Mouse (Mus musculus) brain, embryonic 14.5 days (tissue): Measurements from ENCODE around the gene Gm17545.

Source experiments
- CTCF ChIP-seq: fragments of 200-500 bp; IDR thresholded peaks from 2 replicates; pipeline ENCODE4 v1.5.1; 2012; ENCODE audit warnings: inconsistent platforms, mild to moderate bottlenecking, moderate library complexity, borderline replicate concordance; ENCODE audit not compliant: insufficient read depth, insufficient read length; ENCODE audit errors: extremely low read depth
- POLR2A ChIP-seq: fragments of 200-500 bp; IDR thresholded peaks from 2 replicates; pipeline ENCODE4 v1.6.1; 2012; ENCODE audit warnings: mild to moderate bottlenecking, inconsistent platforms, borderline replicate concordance; ENCODE audit not compliant: poor library complexity, insufficient read depth, insufficient read length, severe bottlenecking; ENCODE audit errors: extremely low read depth

DNA sequence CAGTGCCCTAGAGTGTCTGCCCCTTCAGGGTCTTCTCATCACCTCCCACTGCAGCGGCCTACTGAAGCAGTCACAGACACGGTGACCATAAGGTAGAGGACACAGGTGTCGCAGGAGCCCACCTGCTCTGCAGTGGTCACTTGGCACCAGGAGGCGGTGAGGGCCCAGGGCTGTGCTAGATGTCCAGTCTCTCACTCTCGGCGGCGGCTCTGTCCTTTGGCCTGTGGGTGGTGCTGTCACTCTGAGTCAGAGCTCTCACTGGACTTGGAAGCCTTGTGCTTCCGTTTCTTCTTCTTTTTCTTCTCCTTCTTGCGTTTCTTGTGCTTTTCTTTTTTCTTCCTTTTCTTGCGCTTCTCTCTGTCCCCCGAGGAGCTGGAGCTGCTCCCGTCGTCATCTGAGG, 5.7 kb upstream of the Gm17545 start:
- TF ChIP-seq CTCF = no peak
- TF ChIP-seq POLR2A = no peak
